Mouse (Mus musculus) liver, adult 2 months (tissue): ENCODE data around the gene Itih1. TPM values are rescaled to one million over a fixed set of nuclear protein-coding genes. Genes with fewer than 3 reads are reported as not detected.

Experiments used
- DNase-seq: peaks from one replicate; pipeline ENCODE4 v3.0.0-alpha.2; 2011; ENCODE audit warnings: low read depth, low spot score; ENCODE audit errors: extremely low read depth
- H3K27ac ChIP-seq: fragments of 200-500 bp; replicated peaks from 2 replicates; pipeline ENCODE4 v1.5.1; 2012; ENCODE audit warnings: low read depth, mild to moderate bottlenecking, control low read depth, inconsistent platforms, low read length; ENCODE audit not compliant: insufficient read depth
- H3K27me3 ChIP-seq: fragments of 200-500 bp; 2 replicates; pipeline ENCODE4 v1.6.1; 2012; ENCODE audit warnings: mild to moderate bottlenecking, moderate library complexity, low read length, inconsistent platforms; ENCODE audit not compliant: control insufficient read depth, insufficient read depth
- H3K36me3 ChIP-seq: fragments of 200-500 bp; 2 replicates; pipeline ENCODE4 v1.6.1; 2012; ENCODE audit warnings: low read length, inconsistent platforms; ENCODE audit not compliant: control insufficient read depth, insufficient read depth
- H3K4me1 ChIP-seq: fragments of 200-500 bp; 2 replicates; pipeline ENCODE4 v1.6.1; 2011; ENCODE audit warnings: low read length; ENCODE audit not compliant: control insufficient read depth, insufficient read depth
- H3K4me3 ChIP-seq: fragments of 200-500 bp; 2 replicates; pipeline ENCODE4 v1.5.1; 2011; ENCODE audit warnings: low read depth, mild to moderate bottlenecking, control low read depth, low read length, moderate library complexity; ENCODE audit not compliant: insufficient read depth
- H3K79me2 ChIP-seq: fragments of 200-500 bp; 2 replicates; pipeline ENCODE4 v1.6.1; 2012; ENCODE audit warnings: inconsistent platforms, mild to moderate bottlenecking, low read length, moderate library complexity; ENCODE audit not compliant: control insufficient read depth, insufficient read depth
- H3K9ac ChIP-seq: fragments of 200-500 bp; 2 replicates; pipeline ENCODE4 v1.6.1; 2012; ENCODE audit warnings: low read depth, mild to moderate bottlenecking, control low read depth, inconsistent platforms, low read length
- CTCF ChIP-seq: fragments of 200-500 bp; IDR thresholded peaks from 2 replicates; pipeline ENCODE4 v1.5.1; 2011; ENCODE audit warnings: low read depth, low read length, control low read depth
- POLR2A ChIP-seq: fragments of 200-500 bp; IDR thresholded peaks from 2 replicates; pipeline ENCODE4 v1.6.1; 2011; ENCODE audit warnings: low read length, control low read depth; ENCODE audit not compliant: insufficient read depth; ENCODE audit errors: extremely low read depth
- WGBS: fragments of 180-500 bp; shearing (Covaris S2); methylation state at CpG from one replicate; pipeline ENCODE4 v1.1.7; 2018; 5-methylcytosine and 5-hydroxymethylcytosine counted together
- polyA plus RNA-seq: library from polyadenylated mRNA; depleted of rRNA; stranded (reverse); fragments of >200 nt; gene quantifications from 2 replicates; pipeline ENCODE4 v1.2.3, GENCODE M21; 2012; rRNA removed
- total RNA-seq: library from RNA; depleted of rRNA; stranded (reverse); fragments of >200 nt; gene quantifications from 2 replicates; pipeline ENCODE4 v1.2.3, GENCODE M21; 2014; rRNA removed

Itih1 gene
- total and polyA plus RNA-seq, 2 experiments: 504 to 544 TPM

- Histone ChIP-seq H3K9ac (no peak overlapping the region), H3K79me2 (peaks cover 6% of the 10 kb centered on the region; the same call in 1 of the 2 replicates), H3K27ac (peak overlapping the region; percentile 81), H3K4me1 (peaks cover 18% of the 10 kb centered on the region), H3K36me3 (peaks cover 14% of the 10 kb centered on the region), H3K27me3 (no peaks in the 10 kb centered on the region), H3K4me3 (no peak overlapping the region)
- TF ChIP-seq CTCF (no peak), POLR2A (no peak)
- WGBS: 22% methylated on average over 3 of the region's 3 CpGs
- DNase-seq: no peak
These were observed 57.8 kb downstream of the Itih1 start for GRCm38 (mm10) chr14:30885298-30885697.

DNA sequence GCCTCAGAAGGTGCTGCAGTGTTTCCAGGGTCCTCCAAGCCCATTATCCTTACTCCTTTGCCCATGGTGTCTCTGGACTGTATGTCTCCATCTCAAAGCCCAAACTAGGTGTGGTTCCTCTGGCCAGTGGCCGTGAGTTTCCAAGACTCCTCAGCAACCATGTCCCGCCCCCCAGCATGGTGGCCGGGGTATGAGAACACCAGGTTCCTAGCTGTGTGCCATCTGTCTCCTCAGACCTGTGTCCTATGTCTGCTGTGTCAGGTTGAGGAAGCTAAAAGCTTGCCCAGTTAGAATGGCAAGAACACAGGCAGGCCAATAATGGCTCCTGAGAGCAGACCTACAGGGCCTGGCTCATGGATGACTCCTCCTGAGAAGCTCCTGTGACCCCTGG lies 61.4 kb downstream of the Itih1 start:
- no peak overlapping the region for H3K27ac ChIP-seq
- no peak overlapping the region for H3K4me3 ChIP-seq
- DNase-seq: no peak
- 91% methylated on average over 3 of the region's 3 CpGs for WGBS
- no peaks in the 10 kb centered on the region; the same call in 1 of the 2 replicates for H3K79me2 ChIP-seq
- no peak overlapping the region for H3K9ac ChIP-seq
- H3K36me3 ChIP-seq: no peaks in the 10 kb centered on the region
- H3K27me3 ChIP-seq: no peaks in the 10 kb centered on the region
- peaks cover 7% of the 10 kb centered on the region for H3K4me1 ChIP-seq
- TF ChIP-seq CTCF (no peak), POLR2A (no peak)

- Histone ChIP-seq H3K27ac (no peak overlapping the region), H3K79me2 (no peaks in the 10 kb centered on the region), H3K27me3 (no peaks in the 10 kb centered on the region), H3K4me3 (no peak overlapping the region), H3K4me1 (peaks cover 10% of the 10 kb centered on the region), H3K36me3 (no peaks in the 10 kb centered on the region), H3K9ac (no peak overlapping the region)
- TF ChIP-seq POLR2A (no peak), CTCF (peak; percentile 67; the same call in 1 of the 2 replicates)
- WGBS: 65% methylated on average over 17 of the region's 17 CpGs
- peak; percentile 62 for DNase-seq
These were observed 62.0 kb downstream of the Itih1 start for GRCm38 (mm10) chr14:30880811-30881717.

- TF ChIP-seq POLR2A (no peak), CTCF (no peak)
- 77% methylated on average over 8 of the region's 8 CpGs for WGBS
- no peak for DNase-seq
These were observed 62.8 kb downstream of the Itih1 start for GRCm38 (mm10) chr14:30880251-30880650.

DNA sequence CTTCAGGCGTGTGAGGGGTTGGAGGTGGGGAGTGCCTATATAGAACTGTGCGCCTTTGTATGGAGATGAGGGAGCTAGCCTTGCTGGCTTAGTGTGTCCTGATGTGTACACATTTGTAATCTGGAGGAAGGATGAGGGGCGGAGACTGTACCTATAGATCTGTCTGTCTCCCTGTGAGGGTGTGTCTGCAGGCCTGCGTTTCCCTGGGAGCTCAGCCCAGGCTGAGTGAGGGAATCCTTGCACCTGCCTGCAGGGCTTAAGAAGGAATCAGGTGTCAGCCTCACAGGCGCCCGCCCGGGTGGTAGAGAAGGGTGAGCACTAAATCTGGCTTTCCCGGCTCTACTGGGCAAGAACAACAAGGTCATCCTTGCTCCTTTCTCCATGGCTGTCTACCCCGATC lies 63.3 kb downstream of the Itih1 start:
- 80% methylated on average over 9 of the region's 9 CpGs for WGBS
- Histone ChIP-seq H3K9ac (no peak overlapping the region; the same call in 1 of the 2 replicates), H3K4me1 (peaks cover 11% of the 10 kb centered on the region), H3K4me3 (peak overlapping the region; percentile 15; the same call in 1 of the 2 replicates), H3K36me3 (no peaks in the 10 kb centered on the region), H3K27me3 (no peaks in the 10 kb centered on the region), H3K27ac (no peak overlapping the region), H3K79me2 (no peaks in the 10 kb centered on the region)
- DNase-seq: no peak
- TF ChIP-seq CTCF: no peak
- TF ChIP-seq POLR2A: no peak

More at GRCm38 (mm10) chr14:30880251-30880650, 62.8 kb downstream of the Itih1 start:
- H3K79me2 ChIP-seq: no peaks in the 10 kb centered on the region
- H3K27ac ChIP-seq: no peak overlapping the region
- H3K4me1 ChIP-seq: peaks cover 9% of the 10 kb centered on the region
- no peaks in the 10 kb centered on the region for H3K36me3 ChIP-seq
- H3K27me3 ChIP-seq: no peaks in the 10 kb centered on the region
- no peak overlapping the region for H3K9ac ChIP-seq
- no peak overlapping the region for H3K4me3 ChIP-seq

Other genes with a start within 250 kb of the Itih1 start
- 11.1 and 11.2 TPM in 2 replicates for gene Sfmbt1, start 228.4 kb downstream of the Itih1 start, total RNA-seq
- 1.6 and 2.1 TPM in 2 replicates for gene Sfmbt1, start 228.4 kb downstream of the Itih1 start, polyA plus RNA-seq
- 3.7 and 4.1 TPM in 2 replicates for gene Tmem110, start 117.7 kb downstream of the Itih1 start, total RNA-seq
- gene Tmem110, start 117.7 kb downstream of the Itih1 start, polyA plus RNA-seq: 7.5 and 8.2 TPM in 2 replicates
- 1.0 and 2.3 TPM in 2 replicates for gene Mustn1, start 64.1 kb downstream of the Itih1 start, total RNA-seq
- 4.1 and 4.4 TPM in 2 replicates for gene Mustn1, start 64.1 kb downstream of the Itih1 start, polyA plus RNA-seq
- 1,004 and 1,280 TPM in 2 replicates for gene Itih4, start 56.8 kb downstream of the Itih1 start, total RNA-seq
- 1,016 and 1,052 TPM in 2 replicates for gene Itih4, start 56.8 kb downstream of the Itih1 start, polyA plus RNA-seq
- 603 and 791 TPM in 2 replicates for gene Itih3, start 19.5 kb downstream of the Itih1 start, total RNA-seq
- gene Itih3, start 19.5 kb downstream of the Itih1 start, polyA plus RNA-seq: 335 and 492 TPM in 2 replicates
- gene Nek4, start 8.1 kb upstream of the Itih1 start, total RNA-seq: 6.7 and 7.5 TPM in 2 replicates
- gene Nek4, start 8.1 kb upstream of the Itih1 start, polyA plus RNA-seq: 2.9 and 3.1 TPM in 2 replicates
- gene Glt8d1, start 58.1 kb upstream of the Itih1 start, total RNA-seq: 8.8 and 10.2 TPM in 2 replicates
- 3.1 and 5.4 TPM in 2 replicates for gene Glt8d1, start 58.1 kb upstream of the Itih1 start, polyA plus RNA-seq
- 158 and 183 TPM in 2 replicates for gene Spcs1, start 58.4 kb upstream of the Itih1 start, total RNA-seq
- gene Spcs1, start 58.4 kb upstream of the Itih1 start, polyA plus RNA-seq: 101 and 128 TPM in 2 replicates
- gene Pbrm1, start 75.8 kb upstream of the Itih1 start, total RNA-seq: 26.3 and 28.7 TPM in 2 replicates
- gene Pbrm1, start 75.8 kb upstream of the Itih1 start, polyA plus RNA-seq: 6.1 and 6.3 TPM in 2 replicates
- gene Gnl3, start 75.9 kb upstream of the Itih1 start, total RNA-seq: 16.3 and 21.1 TPM in 2 replicates
- 8.3 and 18.2 TPM in 2 replicates for gene Gnl3, start 75.9 kb upstream of the Itih1 start, polyA plus RNA-seq
- 30.9 and 35.3 TPM in 2 replicates for gene Smim4, start 185.7 kb upstream of the Itih1 start, total RNA-seq
- 63.8 and 65.1 TPM in 2 replicates for gene Smim4, start 185.7 kb upstream of the Itih1 start, polyA plus RNA-seq
- 3.0 and 6.0 TPM in 2 replicates for gene Nt5dc2, start 187.8 kb upstream of the Itih1 start, total RNA-seq
- gene Nt5dc2, start 187.8 kb upstream of the Itih1 start, polyA plus RNA-seq: 14.8 and 17.5 TPM in 2 replicates
- 27.0 and 39.5 TPM in 2 replicates for gene Stab1, start 225.4 kb upstream of the Itih1 start, total RNA-seq
- 32.7 and 52.3 TPM in 2 replicates for gene Stab1, start 225.4 kb upstream of the Itih1 start, polyA plus RNA-seq